Mouse (Mus musculus) megakaryocyte, embryonic 14.5 days (primary cell): Measurements from ENCODE around the gene Egln3.

ENCODE experiments used
- FLI1 ChIP-seq: IDR thresholded peaks from 2 replicates; pipeline ENCODE4 v1.6.1; 2012; ENCODE audit warnings: low read length, inconsistent platforms, mixed read lengths
- GATA1 ChIP-seq: IDR thresholded peaks from 3 replicates; pipeline ENCODE4 v1.6.1; 2012; ENCODE audit warnings: mixed read lengths, low read length, inconsistent platforms, borderline replicate concordance

DNA sequence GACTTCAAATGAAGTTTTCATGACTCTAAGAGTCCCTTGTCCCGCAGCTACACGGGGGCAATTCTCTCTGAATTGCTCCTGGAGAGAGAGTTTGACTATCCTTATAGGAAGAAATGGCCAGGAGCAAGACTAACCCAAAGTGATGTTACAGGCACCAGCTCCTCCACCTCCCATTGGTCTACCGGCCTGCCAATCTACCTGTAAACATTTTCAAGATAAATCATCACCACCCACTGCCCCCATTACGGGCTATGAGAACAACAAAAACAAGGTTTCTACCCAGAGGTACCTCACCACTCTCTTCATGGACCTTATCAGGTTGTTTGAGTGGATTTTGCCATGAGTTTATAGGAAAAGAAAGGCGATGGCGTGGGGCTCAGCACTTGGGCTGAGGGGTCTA, 1.4 kb downstream of the Egln3 start:
- TF ChIP-seq GATA1: no peak
- TF ChIP-seq FLI1: no peak
